Mouse (Mus musculus) adrenal gland, adult 18-20 months (tissue): ENCODE results near the gene Nsa2. TPM values are rescaled to one million over a fixed set of nuclear protein-coding genes. Genes with fewer than 3 reads are reported as not detected.

Experiments used
- DNase-seq, 2 experiments: peaks; one replicate each; pipeline ENCODE4 v3.0.0; 2021 to 2022; ENCODE audit warnings: low spot score in 2 of 2
- total RNA-seq, 2 experiments: library from RNA; stranded (reverse); gene quantifications; 1 replicate in 1 of 2; 2 replicates in 1 of 2; pipeline ENCODE4 v1.2.3; 2021

The Nsa2 gene
- total RNA-seq, 2 experiments from 2014 or later = 58.5 to 69.6 TPM

- DNase-seq = no peak
Measured at GRCm38 (mm10) chr13:97088183-97088582, 49.6 kb downstream of the Nsa2 start.

- no peak for DNase-seq
Measured at GRCm38 (mm10) chr13:97087421-97087820, 50.3 kb downstream of the Nsa2 start.

GRCm38 (mm10) chr13:97086316-97086715, 51.4 kb downstream of the Nsa2 start:
- DNase-seq = no peak

GRCm38 (mm10) chr13:97082432-97082831, 55.3 kb downstream of the Nsa2 start:
- no peak for DNase-seq

- no peak for DNase-seq
Measured at GRCm38 (mm10) chr13:97080615-97081014, 57.1 kb downstream of the Nsa2 start.

- no peak for DNase-seq
Measured at GRCm38 (mm10) chr13:97080201-97080600, 57.5 kb downstream of the Nsa2 start.

Other genes with a start within 250 kb of the Nsa2 start
- under 1 TPM; 0.10 to 0.66 TPM for gene Gcnt4, start 213.2 kb downstream of the Nsa2 start, total RNA-seq
- not detected for gene 1700029F12Rik, start 103.6 kb downstream of the Nsa2 start, total RNA-seq
- gene Fam169a, start 70.7 kb downstream of the Nsa2 start, total RNA-seq = 10 to 100 TPM in 1 of 2 experiments, 1 to 10 TPM in 1; 1.3 to 12.5 TPM
- 1 to 10 TPM in 1 of 2 experiments, under 1 TPM in 1; 0.32 to 8.8 TPM for gene Gm6169, start 38.7 kb downstream of the Nsa2 start, total RNA-seq
- gene Gfm2, start within 50 bp of the Nsa2 start, total RNA-seq = 10 to 100 TPM; 43.6 to 49.7 TPM
- 10 to 100 TPM; 40.3 to 48.1 TPM for gene Hexb, start 60.4 kb upstream of the Nsa2 start, total RNA-seq
- 10 to 100 TPM in 1 of 2 experiments, 1 to 10 TPM in 1; 6.2 to 10.6 TPM for gene Enc1, start 103.2 kb upstream of the Nsa2 start, total RNA-seq